Mouse (Mus musculus) brain, embryonic 14.5 days (tissue): ENCODE data around the gene Il6ra.

Experiments
- CTCF ChIP-seq: fragments of 200-500 bp; IDR thresholded peaks from 2 replicates; pipeline ENCODE4 v1.5.1; 2012; ENCODE audit warnings: inconsistent platforms, mild to moderate bottlenecking, moderate library complexity, borderline replicate concordance; ENCODE audit not compliant: insufficient read depth, insufficient read length; ENCODE audit errors: extremely low read depth
- POLR2A ChIP-seq: fragments of 200-500 bp; IDR thresholded peaks from 2 replicates; pipeline ENCODE4 v1.6.1; 2012; ENCODE audit warnings: mild to moderate bottlenecking, inconsistent platforms, borderline replicate concordance; ENCODE audit not compliant: poor library complexity, insufficient read depth, insufficient read length, severe bottlenecking; ENCODE audit errors: extremely low read depth

DNA sequence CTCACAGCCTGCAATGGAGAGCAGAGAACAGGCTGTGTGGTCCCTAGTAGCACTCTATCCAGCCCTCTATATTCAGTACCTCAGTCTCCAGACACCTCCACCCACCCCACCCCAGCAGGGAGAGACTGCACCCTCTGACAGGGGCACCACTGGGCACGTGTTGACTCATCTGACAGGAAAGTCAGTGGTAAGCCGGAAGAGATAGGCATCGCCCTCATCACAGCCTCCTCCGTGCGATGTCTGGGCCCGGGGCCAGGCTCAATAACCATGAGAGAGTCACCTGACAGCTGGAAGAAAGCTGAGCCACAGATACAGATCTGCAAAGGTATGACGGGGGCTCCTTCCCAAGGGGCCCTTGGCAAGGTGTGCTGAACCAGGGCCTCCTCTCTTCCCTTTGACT lies 40.8 kb downstream of the Il6ra start:
- TF ChIP-seq CTCF (no peak), POLR2A (no peak)
